Mouse (Mus musculus): ENCODE measurements around the gene Chd9. TPM values are rescaled to one million over a fixed set of nuclear protein-coding genes. Genes with fewer than 3 reads are reported as not detected.
"Not testable (repeated sequence)": the region's sequence is repeated elsewhere in the genome, so short reads cannot be mapped to it uniquely, and the experiment has no call there.

Gene Chd9
- polyA plus RNA-seq, 1 experiment from 2014 or later: 89.0 TPM

DNA sequence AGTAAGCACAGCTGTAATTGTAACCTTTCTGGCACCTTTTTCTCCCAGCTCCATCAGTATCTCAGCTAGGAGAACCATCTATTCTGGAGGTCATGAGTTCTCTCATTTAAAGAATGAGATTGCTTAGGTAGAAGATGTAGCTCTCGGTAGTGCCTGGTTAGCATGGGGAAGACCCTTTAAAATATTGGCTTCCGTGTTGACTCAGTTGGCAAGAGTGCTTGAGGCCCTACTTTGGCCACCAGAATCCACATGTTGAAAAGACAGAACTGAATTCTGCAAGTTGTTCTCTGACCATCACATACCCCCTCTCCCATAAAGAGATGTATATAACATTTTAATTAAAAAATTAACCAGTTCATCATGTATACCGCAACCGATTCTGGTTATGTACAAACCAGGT is 78.8 kb downstream of the Chd9 start:
- 92% methylated on average over 4 of the region's 4 CpGs for WGBS
- no peaks in the 10 kb centered on the region for H3K9me3 ChIP-seq
- no peak overlapping the region for H3K27ac ChIP-seq
- no peak for ATAC-seq (ENCODE audit: low FRiP score)
- no peaks in the 10 kb centered on the region for H3K36me3 ChIP-seq
- no peaks in the 10 kb centered on the region for H3K27me3 ChIP-seq
- H3K4me2 ChIP-seq: peak overlapping the region; percentile 98
- no peak overlapping the region for H3K4me3 ChIP-seq
- H3K4me1 ChIP-seq (replicated peaks): peaks cover 18% of the 10 kb centered on the region; the same call in 1 of the 2 replicates
- H3K9ac ChIP-seq: no peak overlapping the region

DNA sequence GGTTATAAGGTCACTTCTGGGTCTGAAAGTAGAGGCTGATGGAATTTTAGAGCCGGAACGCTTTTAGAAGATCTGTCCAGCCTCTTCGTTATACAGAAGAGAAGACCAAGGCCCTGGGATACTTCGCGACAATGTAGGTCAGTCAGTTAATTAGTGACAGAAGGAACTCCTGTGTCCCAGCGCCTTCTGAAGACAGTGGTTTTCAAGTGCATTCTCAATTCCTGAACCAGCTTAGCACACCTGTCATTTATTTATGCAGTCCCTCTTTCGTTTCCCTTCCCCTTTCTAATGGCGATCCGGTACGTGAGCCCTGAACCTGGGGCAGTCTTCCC is 79.3 kb downstream of the Chd9 start:
- WGBS: 22% methylated on average over 10 of the region's 10 CpGs
- Histone ChIP-seq H3K4me3 (peak overlapping the region; percentile 81), H3K9me3 (no peaks in the 10 kb centered on the region), H3K9ac (peak overlapping the region; percentile 86), H3K4me1 (replicated peaks) (peaks cover 18% of the 10 kb centered on the region; the same call in 1 of the 2 replicates), H3K36me3 (no peaks in the 10 kb centered on the region), H3K4me2 (peak overlapping the region; percentile 98), H3K27ac (peak overlapping the region; percentile 89), H3K27me3 (no peaks in the 10 kb centered on the region)
- no peak for ATAC-seq (ENCODE audit: low FRiP score)

DNA sequence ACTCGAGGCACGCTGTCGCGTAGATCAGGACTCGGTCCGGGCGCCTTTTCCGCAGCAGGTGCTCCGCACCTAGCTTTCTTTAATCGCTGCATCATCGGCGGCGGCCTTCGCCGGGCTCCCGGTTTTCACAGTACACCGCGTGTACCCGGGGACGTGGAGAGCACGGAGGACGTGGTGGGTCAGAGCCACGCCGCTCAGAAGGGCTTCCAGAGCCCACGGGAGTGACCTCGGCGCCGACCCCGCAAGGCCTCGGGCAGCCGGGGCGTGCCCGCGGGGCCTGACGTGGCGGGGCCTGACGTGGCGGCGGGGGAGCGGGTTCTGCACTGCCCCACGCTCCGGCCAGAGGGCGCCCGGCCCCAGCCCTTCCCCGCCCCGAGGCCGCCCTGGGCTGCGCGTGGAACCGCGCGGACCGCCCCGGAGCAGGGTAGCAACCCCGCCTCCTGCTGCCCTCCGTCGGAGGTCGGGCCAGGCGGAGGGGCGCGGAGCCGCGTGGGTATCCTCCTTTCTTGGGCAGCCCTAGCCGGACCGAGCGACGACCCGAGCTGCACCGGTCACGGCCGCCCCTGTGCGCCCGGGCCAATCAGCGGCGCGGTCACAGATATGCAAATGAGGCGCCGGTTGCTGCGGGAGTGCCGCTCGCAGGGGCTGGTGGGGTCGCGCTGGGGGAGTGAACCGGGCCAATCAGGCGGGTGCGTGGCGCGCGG is 79.8 kb downstream of the Chd9 start:
- no peaks in the 10 kb centered on the region for H3K27me3 ChIP-seq
- H3K4me1 ChIP-seq (replicated peaks): peaks cover 18% of the 10 kb centered on the region; the same call in 1 of the 2 replicates
- H3K4me3 ChIP-seq: peak overlapping the region; percentile 81
- H3K9me3 ChIP-seq: no peaks in the 10 kb centered on the region
- H3K36me3 ChIP-seq: no peaks in the 10 kb centered on the region
- H3K9ac ChIP-seq: peak overlapping the region; percentile 86
- H3K4me2 ChIP-seq: peak overlapping the region; percentile 98
- ATAC-seq (ENCODE audit: low FRiP score): peak; percentile 96
- WGBS: under 1% methylated on average over 77 of the region's 89 CpGs
- peak overlapping the region; percentile 89 for H3K27ac ChIP-seq

DNA sequence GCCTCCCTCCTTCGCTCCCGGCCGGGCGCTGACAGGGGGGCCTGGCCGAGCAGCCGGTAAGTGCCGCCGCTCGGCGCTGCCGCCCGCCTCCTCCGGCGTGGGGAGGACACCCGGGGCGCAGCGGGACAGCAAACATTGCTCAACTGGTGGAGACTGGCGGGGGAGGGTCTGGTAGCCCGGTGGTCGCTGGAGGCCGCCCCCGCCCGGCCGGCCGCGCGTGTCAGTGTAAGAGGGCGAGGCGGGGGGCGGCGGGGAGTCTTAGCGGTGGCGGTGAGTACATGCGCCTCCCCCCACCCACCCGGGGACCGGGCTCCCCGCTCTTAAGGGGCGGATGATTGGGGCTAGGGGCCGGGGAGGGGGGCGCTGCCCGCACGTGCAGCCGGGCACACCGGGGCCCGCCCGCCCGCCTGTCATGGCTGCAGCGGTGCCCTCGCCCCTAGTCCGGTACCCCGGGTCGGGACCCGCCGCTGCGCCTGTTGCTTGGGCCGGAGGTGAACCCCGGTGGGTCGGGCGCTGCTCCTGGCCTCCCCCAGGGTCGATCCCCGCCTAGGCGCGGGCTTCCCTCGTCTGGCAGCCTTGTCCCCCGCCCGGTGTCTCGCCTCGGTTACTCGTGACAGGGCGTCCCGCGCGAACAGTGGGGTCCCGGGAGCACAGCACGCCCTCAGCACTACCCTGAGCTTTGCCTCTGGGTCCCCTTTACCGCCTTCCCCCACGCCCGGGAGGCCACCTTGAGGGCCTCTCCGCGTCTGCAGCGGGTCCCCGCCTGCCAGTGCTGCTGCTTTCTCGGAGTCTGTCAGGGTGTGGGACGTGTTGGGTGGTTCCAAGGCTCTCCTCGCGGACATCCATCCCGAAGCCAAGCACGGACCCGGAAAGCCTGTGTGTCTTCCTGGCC is 80.7 kb downstream of the Chd9 start:
- under 1% methylated on average over 69 of the region's 89 CpGs for WGBS

GRCm38 (mm10) chr8:90923158-90923905 is 95.2 kb downstream of the Chd9 start:
- H3K36me3 ChIP-seq: no peaks in the 10 kb centered on the region
- no peaks in the 10 kb centered on the region for H3K4me1 ChIP-seq (replicated peaks)
- no peak overlapping the region for H3K27ac ChIP-seq
- no peak for ATAC-seq (ENCODE audit: low FRiP score)
- 85% methylated on average over 3 of the region's 3 CpGs for WGBS
- H3K27me3 ChIP-seq: no peaks in the 10 kb centered on the region
- H3K4me2 ChIP-seq: no peak overlapping the region
- H3K4me3 ChIP-seq: no peak overlapping the region
- no peaks in the 10 kb centered on the region for H3K9me3 ChIP-seq
- H3K9ac ChIP-seq: no peak overlapping the region

More for the DNA sequence above, 80.7 kb downstream of the Chd9 start:
- H3K4me3 ChIP-seq: peak overlapping the region; percentile 81
- H3K27me3 ChIP-seq: no peaks in the 10 kb centered on the region
- peak overlapping the region; percentile 89 for H3K27ac ChIP-seq
- peaks cover 18% of the 10 kb centered on the region; the same call in 1 of the 2 replicates for H3K4me1 ChIP-seq (replicated peaks)
- H3K9ac ChIP-seq: peak overlapping the region; percentile 86
- peak overlapping the region; percentile 98 for H3K4me2 ChIP-seq
- no peaks in the 10 kb centered on the region for H3K9me3 ChIP-seq
- ATAC-seq (ENCODE audit: low FRiP score): peak; percentile 67
- no peaks in the 10 kb centered on the region for H3K36me3 ChIP-seq

DNA sequence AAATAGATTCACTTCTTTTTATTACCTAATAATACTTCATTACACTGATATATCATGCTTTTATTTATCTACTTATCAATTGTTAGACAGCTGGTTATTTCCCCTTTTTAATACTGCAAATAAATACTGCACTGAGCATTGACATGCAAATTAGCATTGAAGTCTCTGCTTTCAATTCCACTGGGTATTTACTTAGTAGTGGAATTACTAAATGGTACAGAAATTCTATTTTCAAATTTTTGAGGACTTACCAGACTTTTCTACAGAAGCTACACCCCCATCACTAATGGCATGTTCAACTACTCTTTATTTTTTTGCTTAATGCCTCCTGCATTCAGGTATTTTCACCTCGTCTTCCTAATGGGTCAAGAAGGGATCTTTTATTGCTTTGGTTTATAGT is 100.3 kb downstream of the Chd9 start:
- peaks cover 10% of the 10 kb centered on the region for H3K36me3 ChIP-seq
- H3K27me3 ChIP-seq: no peaks in the 10 kb centered on the region
- no peaks in the 10 kb centered on the region for H3K9me3 ChIP-seq
- no peaks in the 10 kb centered on the region for H3K4me1 ChIP-seq (replicated peaks)
- H3K9ac ChIP-seq: no peak overlapping the region
- ATAC-seq (ENCODE audit: low FRiP score): no peak
- H3K4me2 ChIP-seq: no peak overlapping the region
- WGBS: 68% methylated on average over 1 of the region's 1 CpGs
- H3K27ac ChIP-seq: no peak overlapping the region
- H3K4me3 ChIP-seq: no peak overlapping the region

DNA sequence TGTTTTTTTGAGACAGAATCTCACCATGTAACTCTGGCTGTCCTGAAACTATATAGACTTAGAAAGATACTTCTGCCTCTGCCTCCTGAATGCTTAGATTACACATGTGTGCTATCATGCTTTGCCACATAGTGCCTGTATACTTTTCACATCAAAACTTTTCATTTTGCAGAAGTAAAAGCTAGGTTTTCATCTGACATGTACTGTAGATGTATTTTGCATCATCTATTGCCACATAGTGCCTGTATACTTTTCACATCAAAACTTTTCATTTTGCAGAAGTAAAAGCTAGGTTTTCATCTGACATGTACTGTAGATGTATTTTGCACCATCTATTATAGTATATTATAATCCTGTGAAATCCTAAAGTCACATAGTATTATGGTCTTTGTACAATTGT is 102.0 kb downstream of the Chd9 start:
- not testable (repeated sequence) for H3K27me3 ChIP-seq; H3K4me1 ChIP-seq (replicated peaks); H3K4me3 ChIP-seq; H3K4me2 ChIP-seq; ATAC-seq (ENCODE audit: low FRiP score); H3K9ac ChIP-seq; H3K27ac ChIP-seq; H3K9me3 ChIP-seq
- peaks cover 15% of the 10 kb centered on the region for H3K36me3 ChIP-seq

DNA sequence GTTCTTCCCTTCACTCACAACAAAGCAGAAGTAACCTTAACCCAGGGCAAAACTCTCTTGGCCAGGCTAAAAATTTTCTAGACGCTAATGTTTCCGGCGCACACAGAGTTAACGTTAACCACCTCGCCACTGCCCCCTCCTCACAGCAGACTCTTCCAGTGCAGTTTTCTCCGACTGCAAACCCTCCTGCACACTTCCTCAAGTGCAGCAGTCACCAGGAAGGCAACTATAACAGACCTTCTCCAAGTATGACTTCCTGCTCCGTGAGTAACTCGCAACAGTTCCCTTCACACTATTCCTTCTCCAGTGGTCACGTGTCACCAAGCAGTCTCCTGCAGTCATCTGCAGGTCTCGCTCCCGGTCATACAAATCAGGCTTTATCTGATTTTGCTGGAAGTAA is 104.8 kb downstream of the Chd9 start:
- WGBS: 60% methylated on average over 11 of the region's 11 CpGs
- no peak overlapping the region for H3K9ac ChIP-seq
- H3K27me3 ChIP-seq: no peaks in the 10 kb centered on the region
- no peak overlapping the region for H3K4me3 ChIP-seq
- H3K9me3 ChIP-seq: no peaks in the 10 kb centered on the region
- no peak overlapping the region for H3K27ac ChIP-seq
- no peaks in the 10 kb centered on the region for H3K4me1 ChIP-seq (replicated peaks)
- ATAC-seq (ENCODE audit: low FRiP score): no peak
- no peak overlapping the region for H3K4me2 ChIP-seq
- H3K36me3 ChIP-seq: peaks cover 21% of the 10 kb centered on the region

- Histone ChIP-seq H3K4me3 (no peak overlapping the region), H3K4me2 (no peak overlapping the region), H3K36me3 (peaks cover 21% of the 10 kb centered on the region), H3K27me3 (no peaks in the 10 kb centered on the region), H3K4me1 (replicated peaks) (no peaks in the 10 kb centered on the region), H3K9me3 (no peaks in the 10 kb centered on the region), H3K27ac (no peak overlapping the region), H3K9ac (no peak overlapping the region)
- 88% methylated on average over 1 of the region's 1 CpGs for WGBS
- no peak for ATAC-seq (ENCODE audit: low FRiP score)
These were observed 106.6 kb downstream of the Chd9 start for GRCm38 (mm10) chr8:90934786-90935185.

- Histone ChIP-seq H3K9ac (no peak overlapping the region), H3K27me3 (no peaks in the 10 kb centered on the region), H3K36me3 (peaks cover 21% of the 10 kb centered on the region), H3K4me3 (no peak overlapping the region), H3K27ac (no peak overlapping the region), H3K9me3 (no peaks in the 10 kb centered on the region), H3K4me1 (replicated peaks) (no peaks in the 10 kb centered on the region), H3K4me2 (no peak overlapping the region)
- no peak for ATAC-seq (ENCODE audit: low FRiP score)
- WGBS: 48% methylated on average over 1 of the region's 1 CpGs
These were observed 108.7 kb downstream of the Chd9 start for GRCm38 (mm10) chr8:90936840-90937239.

DNA sequence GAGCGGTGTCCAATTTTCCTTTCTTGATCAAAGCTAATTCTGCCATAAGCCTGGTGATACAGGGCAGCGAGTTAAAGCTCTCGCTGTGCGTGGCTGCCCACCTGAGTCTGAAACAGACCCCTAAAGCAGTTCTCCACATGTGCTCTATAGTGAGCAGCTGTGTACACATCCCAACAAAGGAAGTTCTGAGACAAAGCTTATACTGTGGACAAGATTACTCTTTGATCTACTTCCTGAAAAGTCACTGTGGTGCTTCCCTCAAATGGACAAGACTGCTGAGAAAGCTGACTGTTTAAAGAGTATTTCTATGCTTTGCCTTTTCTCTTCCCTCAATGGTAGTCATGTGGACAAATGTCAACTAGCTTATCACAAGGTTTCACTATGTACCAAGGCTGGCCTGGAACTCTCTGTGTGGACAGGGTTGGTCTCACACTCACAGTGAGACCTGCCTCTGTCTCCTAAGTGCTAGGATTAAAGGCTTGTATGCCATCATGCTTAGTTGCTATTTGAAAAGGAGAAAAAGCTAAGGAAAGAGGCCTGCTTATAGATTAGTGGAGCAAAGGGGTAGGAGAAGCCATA is 110.3 kb downstream of the Chd9 start:
- Histone ChIP-seq H3K9ac (no peak overlapping the region), H3K27ac (no peak overlapping the region), H3K27me3 (no peaks in the 10 kb centered on the region), H3K4me2 (no peak overlapping the region), H3K36me3 (peaks cover 11% of the 10 kb centered on the region), H3K9me3 (no peaks in the 10 kb centered on the region), H3K4me1 (replicated peaks) (no peaks in the 10 kb centered on the region), H3K4me3 (no peak overlapping the region)
- 76% methylated on average over 4 of the region's 4 CpGs for WGBS
- no peak for ATAC-seq (ENCODE audit: low FRiP score)

- Histone ChIP-seq H3K9me3 (no peaks in the 10 kb centered on the region), H3K4me3 (no peak overlapping the region), H3K36me3 (0 out of 2 replicates have a peak, but pooled peaks cover 8% of the 10 kb centered on the region), H3K27ac (no peak overlapping the region), H3K27me3 (no peaks in the 10 kb centered on the region), H3K9ac (no peak overlapping the region), H3K4me2 (no peak overlapping the region), H3K4me1 (replicated peaks) (no peaks in the 10 kb centered on the region)
- ATAC-seq (ENCODE audit: low FRiP score): no peak
- 89% methylated on average over 1 of the region's 1 CpGs for WGBS
These were observed 111.7 kb downstream of the Chd9 start for GRCm38 (mm10) chr8:90939867-90940266.
